Mouse (Mus musculus): Measurements from ENCODE around the gene Sectm1a.
"Not testable (repeated sequence)": the region's sequence is repeated elsewhere in the genome, so short reads cannot be mapped to it uniquely, and the experiment has no call there.

Gene Sectm1a

DNA sequence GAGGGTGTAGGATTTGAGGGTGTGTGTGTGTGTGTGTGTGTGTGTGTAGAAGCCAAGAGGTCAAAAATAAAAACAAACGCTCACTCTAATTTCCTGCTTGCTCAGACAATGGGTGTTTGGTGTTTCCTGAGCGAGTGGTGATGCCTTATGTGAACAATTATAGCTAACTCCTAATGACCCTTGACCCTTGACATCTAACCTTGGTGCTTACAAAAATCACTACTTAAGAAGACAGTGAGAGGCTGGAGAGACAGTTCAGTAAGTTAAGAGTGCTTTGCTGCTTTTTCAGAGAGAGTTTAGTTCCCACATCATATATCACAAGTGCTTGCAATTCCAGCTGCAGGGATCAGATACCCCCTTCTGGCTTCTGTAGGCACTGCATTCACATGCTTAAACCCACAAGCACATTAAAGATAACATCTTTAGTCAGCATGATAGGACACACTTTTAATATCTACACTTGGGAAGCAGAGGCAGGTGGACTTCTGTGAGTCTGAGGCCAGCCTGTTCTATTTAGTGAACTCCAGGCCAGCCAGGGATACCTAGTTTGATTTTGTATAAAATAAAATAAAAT is 33.1 kb downstream of the Sectm1a start:
- peak; percentile 32 for DNase-seq (ENCODE audit: extremely low spot score)

DNA sequence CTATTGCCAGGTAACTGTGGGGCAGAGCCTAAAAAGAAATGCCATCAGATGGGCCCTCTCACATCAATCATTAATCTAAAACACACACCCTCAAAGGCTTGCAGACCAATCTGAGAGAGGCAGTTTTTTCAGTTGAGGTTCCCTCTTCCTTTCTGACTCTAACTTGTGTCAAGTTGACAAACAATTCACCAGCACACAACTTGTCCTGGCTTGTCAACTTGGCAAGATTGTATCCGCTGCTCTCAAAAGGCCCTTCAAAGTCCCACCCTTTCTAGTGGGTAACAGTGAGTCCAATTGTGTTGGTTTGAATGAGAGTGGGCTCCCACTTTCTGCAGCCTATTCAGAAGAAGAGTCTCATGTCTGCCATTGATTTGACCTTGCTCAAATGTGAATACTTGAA is 35.7 kb downstream of the Sectm1a start:
- DNase-seq (ENCODE audit: extremely low spot score), result no peak

- DNase-seq (ENCODE audit: extremely low spot score), result not testable (repeated sequence)
These were observed 38.0 kb downstream of the Sectm1a start for GRCm38 (mm10) chr11:121043025-121043424.

- DNase-seq (ENCODE audit: extremely low spot score), result no peak
These were observed 38.5 kb downstream of the Sectm1a start for GRCm38 (mm10) chr11:121042480-121042879.

DNA sequence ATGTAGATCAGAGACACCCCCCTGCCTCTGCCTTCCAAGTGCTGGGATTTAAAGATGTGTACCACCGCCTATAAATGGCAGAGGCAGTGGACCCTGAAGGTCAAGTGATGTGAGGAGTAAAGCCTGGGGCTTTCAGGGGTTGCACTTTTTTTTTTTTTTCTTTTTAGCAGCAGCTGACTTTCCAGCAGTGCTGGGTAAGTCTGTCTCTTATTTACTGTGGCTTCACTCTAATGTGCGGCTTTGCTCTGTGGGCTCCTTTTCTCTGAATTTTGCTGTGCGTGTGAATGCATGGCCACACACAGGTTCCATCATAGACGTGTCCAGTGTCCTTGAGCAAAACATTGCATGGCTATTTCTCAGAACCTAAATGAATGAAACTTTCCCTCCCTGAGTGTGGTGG is 39.4 kb downstream of the Sectm1a start:
- no peak for DNase-seq (ENCODE audit: extremely low spot score)

- DNase-seq (ENCODE audit: extremely low spot score), result peak; percentile 80
These were observed 39.8 kb downstream of the Sectm1a start for GRCm38 (mm10) chr11:121041212-121041611.

DNA sequence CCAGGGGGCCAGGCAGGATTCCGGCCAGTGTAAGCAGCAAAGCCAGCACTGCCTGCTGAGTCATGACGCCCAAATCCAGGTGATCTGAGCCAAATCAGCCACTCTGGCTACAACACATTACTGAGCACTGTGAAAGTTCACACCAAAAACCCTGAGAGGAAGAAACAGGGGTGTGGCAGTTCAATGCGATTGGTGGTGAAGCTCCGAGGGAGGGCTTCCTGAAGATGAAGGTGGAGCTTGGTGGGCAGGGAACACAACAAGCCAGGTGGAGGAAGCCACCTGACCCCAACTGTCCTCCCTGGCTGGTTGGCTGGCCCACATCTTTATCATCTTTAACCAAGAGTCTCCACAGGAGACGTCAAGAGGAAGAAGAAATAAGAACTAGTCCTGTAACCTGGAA is 41.7 kb downstream of the Sectm1a start, which contains the start of gene Cd7:
Cd7 (minus strand) TSS at position 117 of the 400 bp plus-strand sequence.
- DNase-seq (ENCODE audit: extremely low spot score), result no peak

DNA sequence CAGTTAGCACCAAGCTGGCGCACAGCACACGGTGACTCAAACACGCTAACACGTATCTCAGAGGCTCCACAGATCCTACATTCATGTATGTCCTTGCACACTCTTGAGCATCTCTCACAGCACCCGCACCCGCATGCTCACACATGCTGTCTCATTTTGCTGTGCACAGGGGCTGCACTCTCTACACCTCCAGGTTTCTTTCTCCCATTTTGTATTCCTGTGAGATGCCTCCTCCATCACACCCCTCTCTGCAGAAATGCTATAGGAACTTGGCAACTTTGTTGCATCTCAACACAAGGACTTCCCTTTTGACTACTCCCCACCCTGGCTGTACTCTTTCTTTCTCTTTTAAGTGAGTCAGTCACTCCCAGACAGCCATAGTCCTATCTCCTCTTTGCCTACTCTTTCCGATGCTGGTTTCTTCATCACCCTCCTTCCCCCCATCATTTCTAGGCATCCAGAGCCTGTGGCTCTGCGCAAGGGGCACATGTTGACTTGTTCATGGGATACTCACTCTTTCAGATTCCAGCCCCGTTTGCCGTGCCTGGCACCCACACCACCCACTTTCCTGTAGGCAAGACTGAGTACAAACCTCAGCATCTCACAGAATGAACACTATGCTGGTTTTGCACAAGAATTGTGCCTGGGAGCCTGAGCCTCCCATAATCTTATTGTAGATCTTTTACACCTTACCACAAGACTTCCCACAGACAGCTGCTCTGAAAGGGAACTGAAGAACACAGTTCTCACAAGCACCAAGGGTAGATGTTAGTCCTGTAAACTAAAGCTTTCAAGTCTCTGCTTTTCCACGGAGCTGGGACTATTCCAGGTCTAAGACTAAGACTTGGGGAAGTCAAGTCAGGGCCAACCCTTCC is 42.4 kb downstream of the Sectm1a start:
- DNase-seq (ENCODE audit: extremely low spot score), result no peak

GRCm38 (mm10) chr11:121033118-121033517 is 47.9 kb downstream of the Sectm1a start:
- no peak for DNase-seq (ENCODE audit: extremely low spot score)

GRCm38 (mm10) chr11:121027259-121027658 is 53.8 kb downstream of the Sectm1a start:
- no peak for DNase-seq (ENCODE audit: extremely low spot score)

- DNase-seq (ENCODE audit: extremely low spot score), result no peak
These were observed 56.9 kb downstream of the Sectm1a start for GRCm38 (mm10) chr11:121024163-121024562.

DNA sequence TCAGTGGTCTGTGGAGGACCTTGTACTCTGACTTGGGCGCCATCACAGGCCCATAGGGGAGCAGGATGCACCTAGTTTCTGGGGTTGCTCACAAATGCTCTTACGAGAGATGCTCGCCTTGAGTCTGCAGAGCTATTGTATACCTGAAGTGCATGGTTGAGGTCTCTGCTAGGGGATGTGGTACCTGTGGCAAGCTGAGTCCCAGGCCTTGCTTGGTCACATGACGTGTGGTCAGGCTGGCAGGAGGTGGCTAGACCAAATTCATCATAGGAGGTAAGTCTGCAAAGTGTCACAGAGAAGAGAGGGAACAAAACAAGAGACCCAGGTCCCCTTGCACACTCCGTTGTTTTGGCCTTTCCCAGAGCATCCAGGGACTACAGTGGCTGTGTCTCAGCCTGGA is 61.5 kb downstream of the Sectm1a start:
- no peak for DNase-seq (ENCODE audit: extremely low spot score)

DNA sequence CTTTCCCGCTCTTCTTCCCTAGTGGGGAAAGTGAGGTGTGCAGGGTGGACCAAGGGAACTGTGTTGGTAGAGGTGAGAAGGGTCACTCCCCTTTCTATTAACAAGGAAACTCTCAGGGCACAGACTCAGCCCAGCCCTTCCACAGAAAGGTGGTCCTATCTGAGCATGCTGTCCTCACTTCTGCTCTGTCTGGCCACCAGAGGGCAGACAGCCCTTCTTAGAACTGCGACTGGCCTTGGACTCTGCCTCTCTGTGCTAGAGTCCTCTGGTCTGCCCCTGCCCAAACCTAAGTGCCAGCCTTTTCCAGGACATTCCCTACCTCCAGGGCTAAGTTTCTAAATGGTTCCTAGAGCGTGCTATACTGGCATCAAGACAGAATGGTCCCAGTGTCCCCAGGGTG is 63.3 kb downstream of the Sectm1a start:
- DNase-seq (ENCODE audit: extremely low spot score), result peak; percentile 48
